Mouse (Mus musculus): ENCODE results near the gene Bbs10.

Gene Bbs10

GRCm38 (mm10) chr10:111298140-111299098 is at the start of gene Bbs10:
Bbs10 (plus strand) TSS chr10:111298679.
- peak; percentile 99 for DNase-seq (ENCODE audit: low read depth, low spot score)

GRCm38 (mm10) chr10:111250192-111250591 is 48.3 kb upstream of the Bbs10 start:
- DNase-seq (ENCODE audit: low read depth, low spot score) = no peak

DNA sequence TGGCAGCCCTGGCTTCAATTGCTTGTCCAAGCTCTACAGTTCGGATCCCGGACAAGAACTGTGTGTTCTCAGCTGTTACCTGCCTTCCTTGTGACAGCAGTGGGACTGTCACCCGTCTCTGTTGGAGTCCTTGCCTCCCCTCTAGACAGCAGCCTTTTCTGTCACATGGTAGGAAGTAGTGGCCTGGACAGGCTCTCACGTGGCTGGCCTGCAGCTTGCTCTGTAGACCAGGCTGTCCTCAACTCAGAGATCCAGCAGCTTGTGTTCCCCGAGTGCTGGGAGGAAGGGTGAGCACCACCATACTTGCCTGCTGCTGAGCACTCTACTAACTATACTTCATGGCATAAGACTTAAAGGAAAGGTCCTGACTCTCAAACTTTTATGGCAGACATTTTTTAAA is 46.8 kb upstream of the Bbs10 start:
- DNase-seq (ENCODE audit: low read depth, low spot score) = no peak

DNA sequence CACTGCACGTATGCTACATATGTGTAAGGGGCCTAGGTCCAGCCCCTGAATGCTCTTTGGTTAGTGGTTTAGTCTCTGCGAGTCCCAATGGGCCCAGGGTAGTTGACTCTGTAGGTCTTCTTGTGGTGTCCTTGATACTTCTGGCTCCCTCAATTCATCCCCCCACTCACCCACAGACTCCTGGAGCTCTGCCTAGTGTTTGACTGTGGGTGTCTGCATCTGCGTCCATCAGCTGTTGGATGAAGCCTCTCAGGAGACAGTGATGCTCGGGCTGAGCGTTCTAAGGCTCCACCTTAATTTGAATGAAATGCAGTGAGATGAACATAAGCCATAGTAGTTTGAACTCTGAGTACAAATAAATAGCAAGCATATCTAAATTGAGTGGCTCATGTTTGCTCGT is 43.3 kb upstream of the Bbs10 start:
- no peak for DNase-seq (ENCODE audit: low read depth, low spot score)

- no peak for DNase-seq (ENCODE audit: low read depth, low spot score)
Observed at GRCm38 (mm10) chr10:111256156-111256555, 42.3 kb upstream of the Bbs10 start.

- no peak for DNase-seq (ENCODE audit: low read depth, low spot score)
Observed at GRCm38 (mm10) chr10:111257358-111257757, 41.1 kb upstream of the Bbs10 start.

DNA sequence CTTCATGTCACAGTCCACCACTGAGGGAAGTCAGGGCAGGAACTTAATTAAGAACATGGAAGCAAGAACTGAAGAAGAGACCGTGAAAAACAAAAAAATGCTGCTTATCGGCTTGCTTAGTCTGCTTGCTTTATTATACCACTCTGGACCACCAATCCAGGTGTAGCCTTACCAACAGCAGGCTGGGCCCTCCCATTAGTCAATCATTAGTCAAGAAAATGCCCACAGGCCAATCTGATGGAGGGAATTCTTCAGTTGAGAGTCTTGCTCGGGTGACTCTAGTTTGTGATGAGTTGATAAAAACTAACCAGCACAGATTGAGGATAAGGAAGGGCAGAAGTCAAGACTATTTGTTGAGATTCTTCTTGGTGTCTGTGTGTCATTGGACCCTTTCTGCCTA is 40.2 kb upstream of the Bbs10 start:
- no peak for DNase-seq (ENCODE audit: low read depth, low spot score)

DNA sequence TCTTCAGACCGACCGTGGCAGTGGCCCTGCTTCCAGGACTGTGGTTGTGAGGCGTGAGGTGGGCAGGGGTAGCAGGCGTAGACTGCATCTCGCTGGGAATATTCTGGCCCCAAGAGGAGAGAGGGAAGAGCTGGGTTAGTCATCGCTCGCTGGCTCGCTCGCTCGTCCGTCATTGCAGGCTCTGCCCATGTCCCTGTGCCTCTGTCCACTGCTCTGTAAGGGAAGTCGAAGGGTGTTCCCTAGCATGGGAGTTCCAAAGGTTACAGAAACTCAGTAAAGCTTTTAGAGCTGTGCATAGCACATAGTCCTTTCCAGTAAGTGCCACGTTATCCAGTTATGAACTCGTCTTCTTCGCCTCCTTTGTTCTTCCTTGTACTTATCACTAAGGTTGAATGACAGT is 26.8 kb upstream of the Bbs10 start:
- no peak for DNase-seq (ENCODE audit: low read depth, low spot score)

DNA sequence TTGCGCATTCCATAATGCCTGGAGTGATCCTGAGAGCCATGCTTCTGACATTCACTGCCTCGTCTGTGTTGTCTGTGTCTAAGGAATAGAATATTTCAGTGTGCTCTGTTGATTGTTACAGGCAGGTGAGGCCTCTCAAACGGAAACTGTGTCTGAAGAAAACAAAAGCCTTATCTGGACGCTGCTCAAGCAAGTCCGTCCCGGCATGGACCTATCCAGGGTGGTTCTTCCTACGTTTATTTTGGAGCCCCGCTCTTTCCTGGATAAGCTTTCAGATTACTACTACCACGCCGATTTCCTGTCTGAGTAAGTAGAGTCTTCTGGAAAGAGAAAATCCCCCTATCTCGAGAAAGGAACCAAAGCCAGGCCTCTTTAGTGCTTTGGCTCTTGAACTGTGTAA is 25.6 kb upstream of the Bbs10 start:
- DNase-seq (ENCODE audit: low read depth, low spot score) = no peak

GRCm38 (mm10) chr10:111273463-111274088 is 24.9 kb upstream of the Bbs10 start:
- DNase-seq (ENCODE audit: low read depth, low spot score) = no peak

DNA sequence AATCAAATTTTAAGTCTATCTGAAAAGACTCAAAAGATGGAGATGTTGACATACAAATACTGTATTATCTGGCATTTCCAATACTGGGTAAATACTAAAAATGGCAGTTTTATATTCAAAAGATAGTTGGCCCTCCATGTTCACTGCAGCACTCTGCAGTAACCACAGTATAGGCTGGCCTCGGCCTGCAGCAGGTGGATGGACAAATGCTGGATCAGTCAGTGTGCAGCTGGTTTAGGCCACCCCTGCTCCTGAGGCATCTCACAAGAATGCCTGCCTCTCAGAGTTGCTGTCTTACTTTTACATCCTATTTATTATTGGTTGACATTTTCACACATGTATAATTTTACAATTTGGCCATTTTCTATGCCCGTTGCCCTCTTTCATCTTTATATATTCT is 22.7 kb upstream of the Bbs10 start:
- no peak for DNase-seq (ENCODE audit: low read depth, low spot score)

GRCm38 (mm10) chr10:111297631-111298030 is 848 bp upstream of the Bbs10 start:
- DNase-seq (ENCODE audit: low read depth, low spot score) = no peak

DNA sequence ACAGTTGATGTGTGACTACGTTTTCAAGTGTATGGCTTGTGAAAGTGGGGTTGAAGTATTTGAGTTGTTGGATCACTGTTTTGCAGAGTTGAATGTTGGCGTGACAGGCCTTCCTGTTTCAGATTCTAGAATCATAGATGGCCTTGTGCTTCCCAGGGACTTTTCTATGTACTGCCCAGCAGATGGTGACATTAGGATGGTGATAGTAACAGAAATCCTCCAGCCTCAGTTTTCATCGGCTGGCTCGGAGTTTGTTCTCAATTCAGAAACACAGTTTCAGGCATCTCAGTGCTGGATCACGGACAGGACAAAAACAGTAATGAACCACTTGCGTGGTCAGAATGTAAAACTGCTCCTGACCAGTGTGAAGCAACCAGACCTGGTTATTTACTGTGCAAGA is 1.1 kb downstream of the Bbs10 start:
- peak; percentile 44 for DNase-seq (ENCODE audit: low read depth, low spot score)

DNA sequence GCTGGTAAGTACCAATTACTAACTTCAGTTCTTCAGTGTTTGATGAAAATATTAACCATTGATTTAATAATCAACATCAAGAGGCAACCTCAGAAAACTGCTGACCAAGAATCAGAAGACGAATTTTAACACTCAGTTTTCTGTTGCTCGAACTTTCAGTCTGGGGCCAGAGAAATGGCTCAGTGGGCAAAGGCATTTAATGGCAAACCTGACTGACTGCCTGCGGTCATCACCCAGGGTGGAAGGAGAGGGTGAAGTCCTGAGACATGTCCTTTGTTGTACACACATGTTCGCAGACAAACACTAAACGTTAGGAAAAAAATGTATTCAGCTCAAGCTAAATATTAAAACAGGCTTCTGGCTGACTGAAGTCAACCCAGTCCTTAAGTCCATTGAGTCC is 2.6 kb downstream of the Bbs10 start:
- DNase-seq (ENCODE audit: low read depth, low spot score) = no peak

- DNase-seq (ENCODE audit: low read depth, low spot score) = no peak
Observed at GRCm38 (mm10) chr10:111302486-111302885, 4.0 kb downstream of the Bbs10 start.

DNA sequence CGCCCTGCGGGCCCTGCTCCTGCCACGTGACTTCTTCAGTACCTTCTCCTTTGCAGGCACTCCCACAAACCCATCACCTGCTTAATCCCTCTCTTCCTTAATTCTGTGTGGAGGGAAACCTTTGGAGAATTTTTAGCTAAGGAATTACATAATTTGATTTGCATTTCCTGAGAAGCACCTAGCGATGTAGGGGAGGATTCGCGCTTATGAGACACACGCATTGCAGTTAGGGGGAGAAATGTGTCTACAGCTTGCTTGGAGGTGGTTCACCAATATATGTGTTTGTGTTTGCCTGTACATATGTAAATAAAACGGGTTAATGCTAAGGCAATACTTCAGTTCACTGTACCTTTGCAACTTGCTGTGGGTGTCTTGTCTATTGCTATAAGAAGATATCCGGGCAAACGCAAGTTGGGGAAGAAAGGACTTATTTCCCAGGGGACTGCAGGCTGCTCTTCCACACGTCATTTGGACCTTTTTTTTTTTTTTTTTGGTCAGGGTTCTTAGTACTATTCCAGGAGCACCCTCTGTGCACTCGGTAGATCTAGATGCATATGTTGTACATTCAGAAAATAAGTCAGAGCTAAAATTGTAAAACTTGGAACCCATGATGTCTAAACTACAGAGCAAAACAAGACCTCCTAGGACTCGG is 10.5 kb downstream of the Bbs10 start:
- DNase-seq (ENCODE audit: low read depth, low spot score) = no peak

DNA sequence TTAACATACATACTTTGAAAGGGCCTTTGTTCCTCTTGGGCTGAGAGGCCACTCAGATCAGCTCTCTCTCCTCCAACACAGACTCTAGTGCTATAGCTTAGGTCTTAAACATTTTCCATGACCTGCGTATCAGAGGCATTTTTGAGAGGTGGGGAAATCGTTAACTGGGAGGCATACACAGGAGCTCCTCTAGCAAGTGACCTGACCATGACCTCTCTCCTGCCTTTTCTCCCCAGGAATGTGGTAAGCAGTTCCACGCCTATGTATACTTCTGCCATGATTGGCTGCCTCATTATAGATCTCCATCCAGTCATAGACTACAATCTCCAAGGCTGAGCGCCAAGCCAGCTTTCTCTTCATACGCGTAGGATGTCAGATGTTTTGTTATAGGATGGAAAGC is 14.8 kb downstream of the Bbs10 start:
- DNase-seq (ENCODE audit: low read depth, low spot score) = no peak

DNA sequence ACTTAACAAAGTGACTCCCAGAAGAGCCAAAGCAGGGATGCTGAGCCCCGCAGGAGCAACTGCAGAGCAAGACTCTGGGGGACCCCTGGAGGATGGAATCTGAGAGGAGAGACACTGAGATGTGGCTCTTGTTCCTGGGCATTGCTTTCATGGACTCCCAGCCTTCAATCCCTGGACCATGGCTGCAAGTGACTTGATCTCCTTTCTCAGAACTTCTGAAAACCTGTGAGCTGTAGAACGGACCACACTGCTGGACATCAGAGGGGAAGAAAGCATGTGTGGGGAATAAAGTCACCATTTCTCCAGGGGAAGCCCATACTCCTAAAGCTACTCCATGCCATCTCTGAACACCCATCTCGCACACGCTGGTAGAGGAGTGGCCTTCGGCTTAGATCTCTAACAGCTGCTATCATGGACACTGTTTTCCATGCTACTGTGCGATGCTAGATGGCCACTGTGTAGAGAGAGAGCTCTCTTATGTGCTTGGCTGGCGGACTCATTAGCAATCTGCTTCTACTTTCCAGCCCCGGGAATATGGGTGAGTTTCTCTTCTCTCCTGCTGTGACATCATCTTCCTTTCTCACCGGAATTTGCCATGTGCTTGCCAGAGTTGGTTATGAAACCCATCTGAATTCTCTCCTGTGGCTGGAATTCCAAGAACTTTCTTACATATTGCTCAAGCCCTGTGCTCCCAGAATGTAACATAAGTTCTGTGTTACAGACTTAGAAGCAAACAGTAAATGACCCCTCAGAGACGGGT is 16.3 kb downstream of the Bbs10 start:
- DNase-seq (ENCODE audit: low read depth, low spot score) = no peak

- DNase-seq (ENCODE audit: low read depth, low spot score) = no peak
Observed at GRCm38 (mm10) chr10:111315940-111316339, 17.5 kb downstream of the Bbs10 start.

GRCm38 (mm10) chr10:111318021-111318420 is 19.5 kb downstream of the Bbs10 start:
- no peak for DNase-seq (ENCODE audit: low read depth, low spot score)

- DNase-seq (ENCODE audit: low read depth, low spot score) = no peak
Observed at GRCm38 (mm10) chr10:111318805-111319500, 20.5 kb downstream of the Bbs10 start.
